Mouse (Mus musculus) embryonic facial prominence, embryonic 12.5 days (tissue): ENCODE measurements around the gene Acot10. TPM values are rescaled to one million over a fixed set of nuclear protein-coding genes. Genes with fewer than 3 reads are reported as not detected.
"Not testable (repeated sequence)": the region's sequence is repeated elsewhere in the genome, so short reads cannot be mapped to it uniquely, and the experiment has no call there.

Source experiments
- ATAC-seq: fragments of 200-750 bp; cut with Nextera tagmentation; 2 replicates; pipeline ENCODE4 v1.8.0; 2017; ENCODE audit not compliant: insufficient number of reproducible peaks, insufficient read depth, low FRiP score, low TSS enrichment
- H3K27ac ChIP-seq: fragments of 300-500 bp; sonication (generic); 2 replicates; pipeline ENCODE4 v1.5.1; 2016; ENCODE audit warnings: mild to moderate bottlenecking
- H3K27me3 ChIP-seq: fragments of 300-500 bp; sonication (generic); 2 replicates; pipeline ENCODE4 v1.6.1; 2016; ENCODE audit warnings: mild to moderate bottlenecking, moderate library complexity
- H3K36me3 ChIP-seq: fragments of 300-500 bp; sonication (generic); 2 replicates; pipeline ENCODE4 v1.6.1; 2016; ENCODE audit warnings: mild to moderate bottlenecking
- H3K4me1 ChIP-seq: fragments of 300-500 bp; sonication (generic); 2 replicates; pipeline ENCODE4 v1.6.1; 2016
- H3K4me2 ChIP-seq: fragments of 300-500 bp; sonication (generic); replicated peaks from 2 replicates; pipeline ENCODE4 v1.6.1; 2016; ENCODE audit warnings: mild to moderate bottlenecking, moderate library complexity
- H3K4me3 ChIP-seq: fragments of 300-500 bp; sonication (generic); 2 replicates; pipeline ENCODE4 v1.5.1; 2016; ENCODE audit warnings: mild to moderate bottlenecking
- H3K9ac ChIP-seq: fragments of 300-500 bp; sonication (generic); 2 replicates; pipeline ENCODE4 v1.6.1; 2016; ENCODE audit warnings: mild to moderate bottlenecking, moderate library complexity
- H3K9me3 ChIP-seq: fragments of 300-500 bp; sonication (generic); 2 replicates; pipeline ENCODE4 v1.6.1; 2016; ENCODE audit warnings: mild to moderate bottlenecking, moderate library complexity
- WGBS: fragments of 180-500 bp; shearing (Covaris S2); methylation state at CpG from one replicate; pipeline ENCODE4 v1.1.7; 2016; 5-methylcytosine and 5-hydroxymethylcytosine counted together
- polyA plus RNA-seq: library from polyadenylated mRNA; unstranded; fragments of >200 nt; fragmentation: Nextera tagmentation; extraction: Ambion mirVana; gene quantifications from 2 replicates; pipeline ENCODE4 v1.2.1, GENCODE M21; 2016

Acot10 gene
- 0.14 and 0.26 TPM in 2 replicates for polyA plus RNA-seq

DNA sequence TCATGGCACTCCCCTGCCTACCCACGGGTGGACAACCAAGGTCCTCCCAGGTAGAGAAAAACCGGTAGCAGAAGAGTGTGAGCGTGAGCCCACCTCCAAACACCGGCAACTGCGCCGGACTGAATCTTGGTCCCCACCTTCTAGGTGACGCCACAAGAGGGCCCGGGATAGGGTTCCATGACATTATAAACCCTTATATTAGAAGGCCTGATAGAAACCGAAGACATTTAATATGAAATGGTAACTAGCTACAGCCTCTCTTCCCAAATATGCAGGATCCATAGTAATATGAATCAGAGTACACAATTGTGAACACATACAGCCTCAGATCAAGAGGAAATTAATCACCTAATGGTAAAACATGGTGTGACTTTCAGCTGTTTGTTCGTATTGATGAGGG, at the start of gene Acot10:
TSS of gene Acot10 (minus strand) at position 101 of the 400 bp plus-strand sequence.
- WGBS = 91% methylated on average over 10 of the region's 10 CpGs
- Histone ChIP-seq H3K9me3 (no peaks in the 10 kb centered on the region), H3K27me3 (no peaks in the 10 kb centered on the region), H3K9ac (no peak within 1 kb of the TSS), H3K27ac (no peak within 1 kb of the TSS), H3K4me2 (no peak within 1 kb of the TSS), H3K4me1 (no peaks in the 10 kb centered on the region), H3K36me3 (no peaks in the 10 kb centered on the region), H3K4me3 (no peak within 1 kb of the TSS)
- no peak for ATAC-seq

- H3K9ac ChIP-seq = no peak overlapping the region
Observed at GRCm38 (mm10) chr15:20711859-20712258, 45.3 kb upstream of the Acot10 start.

DNA sequence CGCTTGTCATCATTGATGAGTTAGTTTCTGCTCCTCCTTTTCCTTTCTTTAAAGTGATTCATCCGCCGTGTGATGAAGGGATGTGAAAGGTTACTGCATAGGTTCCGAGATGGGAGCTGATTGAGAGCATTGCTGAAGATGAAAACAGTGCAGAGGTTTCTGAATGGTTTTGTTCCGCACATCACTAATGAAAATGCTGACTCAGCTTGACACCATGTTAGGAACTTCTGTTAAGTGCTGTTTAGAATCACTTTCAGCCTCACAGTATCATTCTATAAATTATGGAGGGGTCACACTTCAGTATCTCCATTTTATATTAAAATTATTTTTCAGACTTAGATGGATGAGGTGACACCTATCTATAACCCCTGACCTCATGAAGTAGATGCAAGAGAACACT, 29.7 kb upstream of the Acot10 start:
- Histone ChIP-seq H3K9me3 (no peaks in the 10 kb centered on the region), H3K4me2 (no peak overlapping the region), H3K27ac (no peak overlapping the region), H3K4me1 (no peaks in the 10 kb centered on the region), H3K9ac (no peak overlapping the region), H3K27me3 (no peaks in the 10 kb centered on the region), H3K4me3 (no peak overlapping the region), H3K36me3 (no peaks in the 10 kb centered on the region)
- ATAC-seq = no peak
- WGBS = 84% methylated on average over 5 of the region's 5 CpGs

More at GRCm38 (mm10) chr15:20711859-20712258, 45.3 kb upstream of the Acot10 start:
- Histone ChIP-seq H3K27me3 (no peaks in the 10 kb centered on the region), H3K4me2 (no peak overlapping the region), H3K4me1 (no peaks in the 10 kb centered on the region), H3K27ac (no peak overlapping the region), H3K36me3 (no peaks in the 10 kb centered on the region), H3K4me3 (no peak overlapping the region), H3K9me3 (no peaks in the 10 kb centered on the region)
- WGBS = 78% methylated on average over 4 of the region's 4 CpGs
- ATAC-seq = no peak

DNA sequence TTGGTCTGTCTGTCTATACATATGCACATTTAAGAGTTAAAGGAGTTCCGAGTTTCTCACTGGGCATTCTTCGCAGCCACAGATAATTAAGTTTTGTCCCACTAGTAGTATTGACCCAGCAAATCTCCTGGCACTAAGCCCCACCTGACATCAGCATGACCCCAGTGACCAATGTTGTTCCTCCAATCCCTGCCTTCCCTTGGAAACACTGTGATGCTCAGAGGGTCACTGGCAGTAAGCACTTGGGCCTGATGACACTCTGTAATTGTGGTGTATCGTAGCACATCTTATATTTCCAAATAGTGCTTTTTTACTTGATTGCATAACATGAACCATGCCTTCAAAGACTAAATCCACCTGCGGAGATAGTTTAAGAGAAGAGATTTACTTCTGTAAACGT, 17.6 kb upstream of the Acot10 start:
- no peak overlapping the region for H3K4me2 ChIP-seq
- no peaks in the 10 kb centered on the region for H3K36me3 ChIP-seq
- no peak overlapping the region for H3K4me3 ChIP-seq
- no peak overlapping the region for H3K27ac ChIP-seq
- H3K27me3 ChIP-seq = no peaks in the 10 kb centered on the region
- H3K9ac ChIP-seq = no peak overlapping the region
- ATAC-seq = no peak
- H3K9me3 ChIP-seq = no peaks in the 10 kb centered on the region
- H3K4me1 ChIP-seq = no peaks in the 10 kb centered on the region
- 55% methylated on average over 5 of the region's 5 CpGs for WGBS

DNA sequence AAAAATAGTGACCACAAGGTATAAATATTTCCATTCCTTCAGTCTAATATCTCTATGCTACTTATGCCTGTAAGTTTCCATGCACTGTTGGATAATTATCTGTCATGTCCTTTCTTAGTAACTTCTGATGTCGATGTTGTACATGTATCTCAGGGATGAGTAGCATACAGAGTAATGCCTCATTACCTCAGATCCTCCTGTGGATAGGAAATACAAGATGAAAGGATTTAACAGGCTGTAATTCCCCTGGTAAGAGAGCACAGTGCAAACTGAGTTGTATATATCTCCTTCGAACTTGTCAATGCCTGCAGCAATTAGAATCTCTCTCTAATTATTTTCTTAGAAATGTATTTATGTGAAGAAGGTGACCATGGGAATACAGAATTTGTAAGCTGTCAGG, 16.2 kb upstream of the Acot10 start:
- H3K27ac ChIP-seq = no peak overlapping the region
- H3K27me3 ChIP-seq = no peaks in the 10 kb centered on the region
- H3K4me1 ChIP-seq = no peaks in the 10 kb centered on the region
- no peak overlapping the region for H3K4me2 ChIP-seq
- no peak overlapping the region for H3K4me3 ChIP-seq
- WGBS = 79% methylated on average over 2 of the region's 2 CpGs
- H3K9ac ChIP-seq = no peak overlapping the region
- no peaks in the 10 kb centered on the region for H3K9me3 ChIP-seq
- H3K36me3 ChIP-seq = no peaks in the 10 kb centered on the region
- ATAC-seq = no peak

- not testable (repeated sequence) for H3K27ac ChIP-seq, H3K36me3 ChIP-seq, H3K4me2 ChIP-seq, H3K27me3 ChIP-seq, H3K4me1 ChIP-seq, H3K9me3 ChIP-seq, H3K9ac ChIP-seq, ATAC-seq, H3K4me3 ChIP-seq
- WGBS = 62% methylated on average over 2 of the region's 2 CpGs
Observed at GRCm38 (mm10) chr15:20669507-20669906, 3.0 kb upstream of the Acot10 start.

GRCm38 (mm10) chr15:20667989-20668388, 1.4 kb upstream of the Acot10 start:
- Histone ChIP-seq H3K4me2 (no peak overlapping the region), H3K36me3 (no peaks in the 10 kb centered on the region), H3K9me3 (no peaks in the 10 kb centered on the region), H3K27ac (no peak overlapping the region), H3K27me3 (no peaks in the 10 kb centered on the region), H3K9ac (no peak overlapping the region), H3K4me3 (no peak overlapping the region), H3K4me1 (no peaks in the 10 kb centered on the region)
- 63% methylated on average over 1 of the region's 1 CpGs for WGBS
- ATAC-seq = no peak

DNA sequence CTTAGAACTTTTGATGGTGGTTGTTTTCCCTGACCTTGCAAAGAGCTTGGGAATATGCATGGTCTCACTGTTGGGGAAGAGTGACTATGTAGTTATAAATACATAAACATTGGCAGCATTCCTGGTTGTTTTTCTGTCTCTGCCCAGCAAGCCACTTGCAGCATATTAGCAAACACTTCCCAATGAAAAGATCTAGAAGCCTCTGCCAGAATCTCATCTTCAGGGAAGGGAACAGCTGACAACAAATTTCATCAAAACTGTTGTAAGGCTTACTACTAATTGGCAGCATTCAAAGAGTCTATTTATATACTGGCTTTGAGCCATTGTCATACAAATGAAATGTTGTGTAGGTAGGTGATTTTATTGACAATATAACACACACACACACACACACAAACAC, 800 bp upstream of the Acot10 start:
- no peak for ATAC-seq
- no peak overlapping the region for H3K27ac ChIP-seq
- H3K4me2 ChIP-seq = no peak overlapping the region
- no peaks in the 10 kb centered on the region for H3K27me3 ChIP-seq
- H3K9me3 ChIP-seq = no peaks in the 10 kb centered on the region
- H3K4me3 ChIP-seq = no peak overlapping the region
- H3K9ac ChIP-seq = no peak overlapping the region
- no peaks in the 10 kb centered on the region for H3K4me1 ChIP-seq
- no peaks in the 10 kb centered on the region for H3K36me3 ChIP-seq

DNA sequence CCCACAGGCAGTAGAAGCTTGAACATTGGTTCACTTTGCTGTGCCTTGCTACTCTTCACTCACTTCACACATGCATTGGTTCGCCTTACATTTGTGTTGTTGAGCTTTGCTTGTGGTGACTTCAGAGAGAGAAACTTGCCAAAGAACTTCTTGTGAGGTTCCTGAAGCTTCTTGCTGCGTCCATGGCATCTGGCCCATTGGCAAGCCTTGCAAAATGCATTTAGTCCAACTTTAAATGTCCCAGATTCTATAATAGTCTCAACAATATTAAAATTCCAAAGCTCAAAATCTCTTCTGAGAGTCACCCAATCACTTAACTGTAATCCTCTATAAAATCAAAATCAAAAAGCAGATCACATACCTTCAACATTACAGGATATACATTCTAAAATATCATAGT, 6.3 kb downstream of the Acot10 start:
- Histone ChIP-seq H3K9me3 (no peaks in the 10 kb centered on the region), H3K4me2 (no peak overlapping the region), H3K27ac (no peak overlapping the region), H3K36me3 (no peaks in the 10 kb centered on the region), H3K27me3 (no peaks in the 10 kb centered on the region), H3K4me1 (no peaks in the 10 kb centered on the region), H3K9ac (no peak overlapping the region), H3K4me3 (no peak overlapping the region)
- ATAC-seq = no peak
- 80% methylated on average over 2 of the region's 2 CpGs for WGBS

DNA sequence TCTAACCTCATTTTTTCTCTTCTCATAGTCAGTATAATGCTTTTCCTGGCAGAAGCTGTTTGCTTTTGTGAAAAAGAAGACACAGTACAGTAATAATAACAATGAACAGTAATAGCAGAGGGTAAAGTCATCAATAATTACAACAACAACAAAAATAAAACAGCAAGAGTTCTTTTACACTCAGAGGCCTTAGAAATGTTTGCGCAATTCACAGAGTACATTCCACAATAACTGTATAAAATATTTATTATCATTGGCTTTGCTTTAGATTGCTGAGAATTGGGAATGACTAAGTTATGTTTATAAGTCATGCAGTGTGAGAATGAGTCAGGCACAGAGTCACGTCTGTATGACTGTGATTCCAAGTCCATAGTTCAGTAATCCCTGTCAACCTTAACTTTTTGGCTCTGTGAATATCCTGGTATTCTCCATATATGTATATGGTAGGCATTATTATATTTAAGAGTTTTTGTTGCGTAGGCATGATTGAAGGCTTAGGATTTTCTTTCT, 23.6 kb downstream of the Acot10 start:
- no peaks in the 10 kb centered on the region for H3K4me1 ChIP-seq
- H3K27ac ChIP-seq = no peak overlapping the region
- no peak overlapping the region for H3K4me3 ChIP-seq
- H3K9ac ChIP-seq = no peak overlapping the region
- H3K36me3 ChIP-seq = no peaks in the 10 kb centered on the region
- H3K9me3 ChIP-seq = no peaks in the 10 kb centered on the region
- no peak for ATAC-seq
- 85% methylated on average over 3 of the region's 3 CpGs for WGBS
- no peaks in the 10 kb centered on the region for H3K27me3 ChIP-seq
- H3K4me2 ChIP-seq = no peak overlapping the region

DNA sequence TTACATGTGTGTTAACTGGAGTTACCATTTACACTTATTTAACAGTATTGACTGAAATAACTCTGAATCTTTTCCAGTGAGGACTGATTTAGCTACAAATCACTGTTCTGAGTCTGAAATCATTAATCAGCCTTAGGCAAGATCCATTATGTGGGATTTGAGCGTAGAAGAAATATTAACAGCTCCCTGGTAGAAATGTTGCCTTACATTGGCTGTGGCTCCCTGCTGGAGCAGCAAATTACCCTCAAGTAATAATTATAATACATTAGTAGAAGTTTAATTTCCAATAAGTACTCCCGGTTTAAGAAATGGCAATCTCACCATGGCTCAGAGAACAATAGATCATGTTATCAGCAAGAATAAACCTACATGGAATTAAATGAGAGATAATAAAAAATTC, 27.4 kb downstream of the Acot10 start:
- no peak overlapping the region for H3K9ac ChIP-seq
- 78% methylated on average over 2 of the region's 2 CpGs for WGBS
- H3K27ac ChIP-seq = no peak overlapping the region
- no peaks in the 10 kb centered on the region for H3K4me1 ChIP-seq
- ATAC-seq = no peak
- H3K36me3 ChIP-seq = no peaks in the 10 kb centered on the region
- no peak overlapping the region for H3K4me2 ChIP-seq
- H3K4me3 ChIP-seq = no peak overlapping the region
- H3K9me3 ChIP-seq = no peaks in the 10 kb centered on the region
- no peaks in the 10 kb centered on the region for H3K27me3 ChIP-seq

- ATAC-seq = no peak
- H3K4me1 ChIP-seq = no peaks in the 10 kb centered on the region
- H3K4me3 ChIP-seq = no peak overlapping the region
- H3K9me3 ChIP-seq = no peaks in the 10 kb centered on the region
- no peak overlapping the region for H3K27ac ChIP-seq
- H3K4me2 ChIP-seq = no peak overlapping the region
- H3K27me3 ChIP-seq = no peaks in the 10 kb centered on the region
- 77% methylated on average over 2 of the region's 2 CpGs for WGBS
- H3K36me3 ChIP-seq = no peaks in the 10 kb centered on the region
- H3K9ac ChIP-seq = no peak overlapping the region
Observed at GRCm38 (mm10) chr15:20634593-20634992, 32.0 kb downstream of the Acot10 start.
